Mouse (Mus musculus) stomach, postnatal 0 days (tissue): ENCODE measurements at regions not wholly inside any gene's neighbourhood (a gene's known extent, or its start where the extent isn't known, plus 50 kb on each side); places are given as distances from the start of the nearest gene placed in this dataset.

Experiments used
- CTCF ChIP-seq: IDR thresholded peaks from 2 replicates; pipeline ENCODE4 v1.5.1; 2016; ENCODE audit warnings: antibody characterized with exemption, low read depth, mild to moderate bottlenecking, moderate library complexity
- EP300 ChIP-seq: optimal IDR thresholded peaks from 2 replicates; pipeline ENCODE3; 2016; ENCODE audit warnings: antibody characterized with exemption

DNA sequence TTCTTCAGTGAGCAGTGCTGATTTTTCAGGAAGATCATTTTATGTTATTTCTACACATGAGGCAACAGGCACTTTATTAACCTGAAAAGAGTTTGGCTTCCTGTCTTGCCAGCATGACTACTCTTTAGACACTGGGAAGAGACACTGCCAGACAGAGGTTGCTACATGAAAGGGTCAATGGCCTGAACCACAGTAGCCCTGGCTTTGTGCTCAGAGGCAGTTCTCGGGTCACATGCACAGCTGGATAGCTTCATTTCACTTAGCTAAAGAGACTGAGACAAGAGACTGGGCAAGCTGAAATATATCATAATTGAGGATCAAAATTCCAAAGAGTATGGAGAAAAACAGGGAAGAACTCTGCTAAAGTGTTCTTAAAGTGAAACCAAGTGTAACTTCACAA, 74.9 kb upstream of the Hes1 start:
- no peak for TF ChIP-seq CTCF
- TF ChIP-seq EP300 = no peak
